Mouse (Mus musculus) spleen, embryonic (tissue): ENCODE measurements around the gene Fam168a.

Experiments
- CTCF ChIA-PET: fragments of 350-600 bp; sonication (Branson Sonifier 250); formaldehyde crosslinking; loops from one replicate; lab custom pipeline; 2022; lab: Charles Lee

The Fam168a gene

GRCm38 (mm10) chr7:100860450-100860849, 154.0 kb downstream of the Fam168a start:
- CTCF ChIA-PET, result interaction anchor here (1.1 kb wide), 1 partner anchor 11 kb away, joined by 3 read pairs; no protein-coding TSS in a partner anchor

DNA sequence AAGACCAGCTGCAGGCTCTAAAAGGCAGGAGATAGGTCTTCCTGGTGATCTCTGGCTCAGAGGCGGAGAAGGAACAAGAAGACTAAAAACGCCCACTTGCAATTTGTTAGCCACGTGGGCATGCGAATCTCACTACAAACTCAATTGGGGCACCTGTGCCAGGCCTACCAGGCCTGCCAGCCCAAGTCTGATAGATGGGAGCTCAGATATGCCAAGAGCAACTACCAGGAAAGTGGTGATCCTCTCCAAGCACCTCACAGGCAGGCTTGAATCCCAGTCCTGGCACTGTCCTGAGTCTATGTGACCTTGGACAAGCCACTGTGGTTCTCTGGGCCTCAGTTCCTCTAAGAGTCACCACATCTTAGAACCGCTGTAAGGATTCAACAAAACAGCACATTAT, 154.8 kb downstream of the Fam168a start:
- CTCF ChIA-PET, result interaction anchor here (0.5 kb wide), 1 partner anchor 1766 kb away, joined by 4 read pairs; no protein-coding TSS in a partner anchor

GRCm38 (mm10) chr7:100862353-100862752, 155.9 kb downstream of the Fam168a start:
- CTCF ChIA-PET, result interaction anchor here (1.0 kb wide), 1 partner anchor 14 kb away, joined by 3 read pairs; no protein-coding TSS in a partner anchor

GRCm38 (mm10) chr7:100862828-100863638, 156.6 kb downstream of the Fam168a start, which contains the start of gene Relt:
Gene Relt (minus strand): TSS chr7:100863446.
- CTCF ChIA-PET, result interaction anchor here (1.0 kb wide), 2 partner anchors 10 to 14 kb away, joined by 3 read pairs; no protein-coding TSS in a partner anchor

- CTCF ChIA-PET, result no interaction called here
These were observed 160.2 kb downstream of the Fam168a start for GRCm38 (mm10) chr7:100866675-100867074.

GRCm38 (mm10) chr7:100867561-100867960, 161.1 kb downstream of the Fam168a start:
- CTCF ChIA-PET, result interaction anchor here (0.8 to 2.8 kb wide), 3 partner anchors 12 to 45 kb away, joined by 3 to 13 read pairs (median 4); no protein-coding TSS in a partner anchor

GRCm38 (mm10) chr7:100868551-100868950, 162.1 kb downstream of the Fam168a start:
- CTCF ChIA-PET, result interaction anchor here (1.1 to 2.8 kb wide), 3 partner anchors 13 to 19 kb away, joined by 4 to 13 read pairs (median 7); no protein-coding TSS in a partner anchor

GRCm38 (mm10) chr7:100869877-100870629, 163.6 kb downstream of the Fam168a start:
- CTCF ChIA-PET, result interaction anchor here (1.3 to 2.8 kb wide), 2 partner anchors 14 to 21 kb away, joined by 7 to 13 read pairs; no protein-coding TSS in a partner anchor

DNA sequence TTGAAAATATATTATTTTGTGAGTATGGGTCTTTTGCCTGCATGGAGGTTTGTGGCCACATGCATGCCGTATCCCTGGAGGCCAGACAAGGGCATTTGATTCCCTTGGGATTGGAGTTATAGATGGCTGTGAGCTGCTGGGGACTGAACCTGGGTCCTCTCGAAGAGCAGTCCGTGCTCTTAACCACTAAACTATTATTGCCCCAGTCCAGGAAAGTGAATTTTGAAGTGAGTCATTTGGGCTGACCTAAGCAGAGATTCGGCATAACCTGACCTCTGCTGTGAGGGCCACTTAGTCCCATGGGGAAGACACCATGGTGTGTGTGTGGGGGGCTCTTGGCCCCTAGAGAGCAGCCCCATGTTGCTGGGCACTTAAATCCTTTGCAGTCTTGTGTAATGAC, 164.9 kb downstream of the Fam168a start:
- CTCF ChIA-PET, result no interaction called here

- CTCF ChIA-PET, result no interaction called here
These were observed 165.5 kb downstream of the Fam168a start for GRCm38 (mm10) chr7:100871892-100872291.

DNA sequence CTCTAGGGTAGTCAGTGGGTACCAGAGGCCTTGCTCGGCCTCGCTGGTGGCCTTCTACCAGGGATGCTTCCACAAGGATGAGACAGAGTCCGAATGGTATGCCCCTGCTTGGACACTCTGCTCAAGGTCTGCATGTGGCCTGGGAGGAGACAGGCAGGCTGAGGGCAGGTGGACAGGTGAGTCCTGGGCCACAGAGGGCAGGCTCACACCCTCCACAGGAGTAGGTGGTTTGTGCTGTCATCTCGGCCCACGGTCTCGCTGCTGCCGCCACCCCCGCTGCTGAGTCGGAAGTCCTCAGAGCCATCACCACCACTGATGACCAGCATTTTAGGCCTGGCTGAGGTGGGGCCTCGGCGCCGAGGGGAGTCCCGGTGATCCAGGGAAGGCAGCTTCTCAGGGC, 166.8 kb downstream of the Fam168a start:
- CTCF ChIA-PET, result no interaction called here

- CTCF ChIA-PET, result interaction anchor here (1.1 kb wide), 1 partner anchor 8 kb away, joined by 5 read pairs; no protein-coding TSS in a partner anchor
These were observed 169.4 kb downstream of the Fam168a start for GRCm38 (mm10) chr7:100875822-100876221.

DNA sequence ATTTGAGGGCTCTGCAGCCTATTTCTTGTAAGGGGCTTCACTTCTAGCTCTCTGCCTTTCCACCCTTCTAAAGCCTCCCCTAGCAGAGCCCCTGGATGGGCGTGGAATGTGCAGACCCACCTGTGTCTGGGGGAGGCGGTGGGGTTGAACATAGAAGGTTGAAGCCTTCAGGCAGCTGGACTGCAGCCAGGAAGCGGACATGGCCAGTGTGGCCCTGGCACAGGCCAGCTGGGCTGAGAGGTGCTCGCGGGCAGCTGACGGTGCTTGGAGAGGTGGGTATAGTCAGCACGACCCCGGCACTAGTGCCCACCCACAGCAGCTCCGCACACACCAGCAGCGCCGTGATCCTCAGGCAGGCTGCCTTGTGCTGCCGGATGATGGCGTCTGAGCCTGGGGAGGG, 169.9 kb downstream of the Fam168a start:
- CTCF ChIA-PET, result no interaction called here

- CTCF ChIA-PET, result no interaction called here
These were observed 170.3 kb downstream of the Fam168a start for GRCm38 (mm10) chr7:100876771-100877170.

DNA sequence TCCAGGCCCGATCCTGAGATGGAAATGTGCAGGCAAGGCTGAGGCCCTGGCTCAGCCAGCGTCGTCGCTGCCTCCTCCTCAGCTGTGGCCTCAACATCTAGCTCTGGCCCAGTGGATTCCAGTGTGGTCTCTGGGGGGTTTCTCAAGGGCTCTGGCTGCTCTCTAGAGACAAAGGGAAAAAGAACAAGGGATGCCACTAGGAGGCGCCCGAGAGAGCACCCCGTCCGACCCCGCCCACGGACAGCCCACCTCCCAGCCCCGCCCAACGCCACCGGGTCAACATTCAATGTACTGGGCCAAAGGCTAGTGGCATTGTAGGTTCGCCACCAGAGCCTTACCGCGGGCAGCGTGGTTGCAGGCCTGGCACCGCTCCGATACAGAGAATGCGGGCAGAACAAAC, 173.2 kb downstream of the Fam168a start:
- CTCF ChIA-PET, result interaction anchor here (0.6 to 1.3 kb wide), 2 partner anchors 31 to 620 kb away, joined by 3 to 7 read pairs; no protein-coding TSS in a partner anchor

- CTCF ChIA-PET, result no interaction called here
These were observed 175.1 kb downstream of the Fam168a start for GRCm38 (mm10) chr7:100881531-100881930.

GRCm38 (mm10) chr7:100881950-100882349, 175.5 kb downstream of the Fam168a start:
- CTCF ChIA-PET, result no interaction called here

DNA sequence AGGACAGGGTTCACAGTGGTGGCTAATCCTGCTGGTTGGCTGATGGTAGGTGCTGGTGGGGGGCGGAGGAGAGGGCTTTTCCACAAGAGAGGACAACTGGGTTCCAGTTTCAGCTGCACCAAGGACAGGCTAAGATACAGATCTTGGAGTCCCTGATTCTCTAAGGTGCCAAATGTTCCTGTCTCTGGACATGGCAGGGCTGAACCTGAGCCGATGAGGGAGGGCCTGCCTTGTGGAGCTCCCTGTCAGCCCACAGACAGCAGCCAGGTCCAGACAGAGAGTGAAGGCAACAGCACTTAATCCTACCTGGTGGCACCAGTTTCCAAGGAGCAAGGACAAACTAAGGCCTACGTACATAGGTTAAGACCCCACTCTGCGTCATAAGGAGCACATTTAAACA, 178.0 kb downstream of the Fam168a start:
- CTCF ChIA-PET, result interaction anchor here (1.1 kb wide), 1 partner anchor 9 kb away, joined by 5 read pairs; no protein-coding TSS in a partner anchor

- CTCF ChIA-PET, result interaction anchor here (1.6 kb wide), 1 partner anchor 38 kb away, joined by 15 read pairs; no protein-coding TSS in a partner anchor
These were observed 180.1 kb downstream of the Fam168a start for GRCm38 (mm10) chr7:100886535-100886934.
